Mouse (Mus musculus): ENCODE measurements at regions not wholly inside any gene's neighbourhood (a gene's known extent, or its start where the extent isn't known, plus 50 kb on each side); places are given as distances from the start of the nearest gene placed in this dataset.

GRCm38 (mm10) chr13:37484631-37485030 is 139.6 kb downstream of the Ly86 start:
- Histone ChIP-seq H3K9ac (replicated peaks; ENCODE audit: low read length) (no peak overlapping the region), H3K9me3 (ENCODE audit: low read length) (no peaks in the 10 kb centered on the region), H3K4me3 (ENCODE audit: low read length) (no peak overlapping the region), H3K27ac (no peak overlapping the region), H3K4me2 (ENCODE audit: low read depth, low read length) (no peak overlapping the region), H3K4me1 (ENCODE audit: insufficient read depth, low read length) (peaks cover 10% of the 10 kb centered on the region; the same call in 1 of the 2 replicates), H3K27me3 (ENCODE audit: insufficient read depth, low read length) (no peaks in the 10 kb centered on the region), H3K36me3 (ENCODE audit: insufficient read depth, low read length) (no peaks in the 10 kb centered on the region)
- 80% methylated on average over 4 of the region's 4 CpGs for WGBS
- DNase-seq (ENCODE audit: low spot score) (no peak), ATAC-seq (no peak)
- no peak for TF ChIP-seq CTCF (IDR thresholded peaks at IDR 0.05; ENCODE audit: low read depth)

- H3K4me1 ChIP-seq (ENCODE audit: insufficient read depth, low read length) = no peaks in the 10 kb centered on the region
- H3K36me3 ChIP-seq (ENCODE audit: insufficient read depth, low read length) = no peaks in the 10 kb centered on the region
- no peak for TF ChIP-seq CTCF (IDR thresholded peaks at IDR 0.05; ENCODE audit: low read depth)
- DNase-seq (ENCODE audit: low spot score) (no peak), ATAC-seq (no peak)
- no peak overlapping the region for H3K4me3 ChIP-seq (ENCODE audit: low read length)
- no peak overlapping the region for H3K4me2 ChIP-seq (ENCODE audit: low read depth, low read length)
- no peak overlapping the region for H3K27ac ChIP-seq
- H3K27me3 ChIP-seq (ENCODE audit: insufficient read depth, low read length) = no peaks in the 10 kb centered on the region
- 79% methylated on average over 11 of the region's 11 CpGs for WGBS
- H3K9ac ChIP-seq (replicated peaks; ENCODE audit: low read length) = no peak overlapping the region
- H3K9me3 ChIP-seq (ENCODE audit: low read length) = no peaks in the 10 kb centered on the region
These were observed 147.3 kb downstream of the Ly86 start for GRCm38 (mm10) chr13:37492115-37493001.

- Histone ChIP-seq H3K4me2 (ENCODE audit: low read depth, low read length) (no peak overlapping the region), H3K36me3 (ENCODE audit: insufficient read depth, low read length) (no peaks in the 10 kb centered on the region), H3K9me3 (ENCODE audit: low read length) (no peaks in the 10 kb centered on the region), H3K27ac (no peak overlapping the region), H3K9ac (replicated peaks; ENCODE audit: low read length) (no peak overlapping the region), H3K4me3 (ENCODE audit: low read length) (no peak overlapping the region), H3K27me3 (ENCODE audit: insufficient read depth, low read length) (no peaks in the 10 kb centered on the region), H3K4me1 (ENCODE audit: insufficient read depth, low read length) (no peaks in the 10 kb centered on the region)
- no peak for TF ChIP-seq CTCF (IDR thresholded peaks at IDR 0.05; ENCODE audit: low read depth)
- ATAC-seq = no peak
- DNase-seq (ENCODE audit: low spot score) = no peak
- WGBS = 96% methylated on average over 1 of the region's 1 CpGs
These were observed 148.3 kb downstream of the Ly86 start for GRCm38 (mm10) chr13:37493331-37493730.

GRCm38 (mm10) chr13:37495272-37495932 is 150.4 kb downstream of the Ly86 start:
- no peak for ATAC-seq
- H3K4me3 ChIP-seq (ENCODE audit: low read length) = no peak overlapping the region

GRCm38 (mm10) chr13:37497986-37498385 is 153.0 kb downstream of the Ly86 start:
- Histone ChIP-seq H3K4me2 (ENCODE audit: low read depth, low read length) (no peak overlapping the region), H3K9ac (replicated peaks; ENCODE audit: low read length) (no peak overlapping the region), H3K36me3 (ENCODE audit: insufficient read depth, low read length) (no peaks in the 10 kb centered on the region), H3K9me3 (ENCODE audit: low read length) (no peaks in the 10 kb centered on the region), H3K4me1 (ENCODE audit: insufficient read depth, low read length) (no peaks in the 10 kb centered on the region), H3K27me3 (ENCODE audit: insufficient read depth, low read length) (no peaks in the 10 kb centered on the region), H3K27ac (no peak overlapping the region), H3K4me3 (ENCODE audit: low read length) (no peak overlapping the region)
- TF ChIP-seq CTCF (IDR thresholded peaks at IDR 0.05; ENCODE audit: low read depth) = no peak
- no peak for DNase-seq (ENCODE audit: low spot score)
- ATAC-seq = no peak
- 70% methylated on average over 3 of the region's 3 CpGs for WGBS

More at GRCm38 (mm10) chr13:37495272-37495932, 150.4 kb downstream of the Ly86 start:
- TF ChIP-seq CTCF (IDR thresholded peaks at IDR 0.05; ENCODE audit: low read depth) = no peak
- no peaks in the 10 kb centered on the region for H3K36me3 ChIP-seq (ENCODE audit: insufficient read depth, low read length)
- H3K4me2 ChIP-seq (ENCODE audit: low read depth, low read length) = no peak overlapping the region
- WGBS = 77% methylated on average over 8 of the region's 8 CpGs
- H3K4me1 ChIP-seq (ENCODE audit: insufficient read depth, low read length) = no peaks in the 10 kb centered on the region
- H3K9me3 ChIP-seq (ENCODE audit: low read length) = no peaks in the 10 kb centered on the region
- H3K27ac ChIP-seq = no peak overlapping the region
- no peak overlapping the region for H3K9ac ChIP-seq (replicated peaks; ENCODE audit: low read length)
- no peaks in the 10 kb centered on the region for H3K27me3 ChIP-seq (ENCODE audit: insufficient read depth, low read length)
- no peak for DNase-seq (ENCODE audit: low spot score)

- ATAC-seq (no peak), DNase-seq (ENCODE audit: low spot score) (no peak)
- H3K9me3 ChIP-seq (ENCODE audit: low read length) = no peaks in the 10 kb centered on the region
- H3K4me2 ChIP-seq (ENCODE audit: low read depth, low read length) = no peak overlapping the region
- H3K27me3 ChIP-seq (ENCODE audit: insufficient read depth, low read length) = no peaks in the 10 kb centered on the region
- H3K27ac ChIP-seq = no peak overlapping the region
- no peak overlapping the region for H3K4me3 ChIP-seq (ENCODE audit: low read length)
- H3K9ac ChIP-seq (replicated peaks; ENCODE audit: low read length) = no peak overlapping the region
- no peaks in the 10 kb centered on the region for H3K36me3 ChIP-seq (ENCODE audit: insufficient read depth, low read length)
- 81% methylated on average over 4 of the region's 4 CpGs for WGBS
- TF ChIP-seq CTCF (IDR thresholded peaks at IDR 0.05; ENCODE audit: low read depth) = no peak
- H3K4me1 ChIP-seq (ENCODE audit: insufficient read depth, low read length) = no peaks in the 10 kb centered on the region
These were observed 155.8 kb downstream of the Ly86 start for GRCm38 (mm10) chr13:37500668-37501286.

All from hindbrain, postnatal 0 days (tissue).